Mouse (Mus musculus) ES-Bruce4 (cell line): ENCODE results near the gene Olfr49. TPM values are rescaled to one million over a fixed set of nuclear protein-coding genes. Genes with fewer than 3 reads are reported as not detected.
A peak's percentile ranks its signal among the peaks of the same experiment; 100 is the strongest.

Source experiments
- H3K27ac ChIP-seq: 2 replicates; pipeline ENCODE4 v1.5.1; 2012; ENCODE audit warnings: low read length, inconsistent platforms; ENCODE audit not compliant: insufficient read depth
- H3K27me3 ChIP-seq: 2 replicates; pipeline ENCODE4 v1.6.1; 2012; ENCODE audit warnings: mild to moderate bottlenecking, low read length, inconsistent platforms; ENCODE audit not compliant: control insufficient read depth, poor library complexity, insufficient read depth, severe bottlenecking
- H3K36me3 ChIP-seq: 2 replicates; pipeline ENCODE4 v1.6.1; 2012; ENCODE audit warnings: inconsistent platforms, mild to moderate bottlenecking, low read length, moderate library complexity; ENCODE audit not compliant: control insufficient read depth, poor library complexity, insufficient read depth, severe bottlenecking
- H3K4me1 ChIP-seq: one replicate; pipeline ENCODE4 v1.8.1; 2011; ENCODE audit warnings: low read length; ENCODE audit not compliant: control insufficient read depth, insufficient read depth
- H3K4me3 ChIP-seq: 2 replicates; pipeline ENCODE4 v1.5.1; 2011; ENCODE audit warnings: low read depth, mild to moderate bottlenecking, low read length
- H3K9ac ChIP-seq: 2 replicates; pipeline ENCODE4 v1.6.1; 2012; ENCODE audit warnings: low read depth, mild to moderate bottlenecking, inconsistent platforms; ENCODE audit not compliant: poor library complexity, severe bottlenecking
- H3K9me3 ChIP-seq: replicated peaks from 2 replicates; pipeline ENCODE4 v1.6.1; 2012; ENCODE audit warnings: mild to moderate bottlenecking, low read length, inconsistent platforms; ENCODE audit not compliant: control insufficient read depth, poor library complexity, insufficient read depth, severe bottlenecking
- CTCF ChIP-seq: IDR thresholded peaks from one replicate; pipeline ENCODE4 v1.8.1; 2011; ENCODE audit warnings: low read depth, low read length
- EP300 ChIP-seq: IDR thresholded peaks from 2 replicates; pipeline ENCODE4 v1.6.1; 2011; ENCODE audit warnings: low read depth, low read length; ENCODE audit not compliant: insufficient read depth
- POLR2A ChIP-seq: IDR thresholded peaks from one replicate; pipeline ENCODE4 v1.8.1; 2011; ENCODE audit warnings: low read length; ENCODE audit not compliant: insufficient read depth
- polyA plus RNA-seq: library from polyadenylated mRNA; stranded (reverse); fragments of >200 nt; gene quantifications from 2 replicates; pipeline ENCODE4 v1.2.4, GENCODE M21; 2011; ENCODE audit warnings: low read depth; ENCODE audit not compliant: missing spikeins, insufficient read depth, insufficient read length

Gene Olfr49
- polyA plus RNA-seq, 1 experiment = not detected

DNA sequence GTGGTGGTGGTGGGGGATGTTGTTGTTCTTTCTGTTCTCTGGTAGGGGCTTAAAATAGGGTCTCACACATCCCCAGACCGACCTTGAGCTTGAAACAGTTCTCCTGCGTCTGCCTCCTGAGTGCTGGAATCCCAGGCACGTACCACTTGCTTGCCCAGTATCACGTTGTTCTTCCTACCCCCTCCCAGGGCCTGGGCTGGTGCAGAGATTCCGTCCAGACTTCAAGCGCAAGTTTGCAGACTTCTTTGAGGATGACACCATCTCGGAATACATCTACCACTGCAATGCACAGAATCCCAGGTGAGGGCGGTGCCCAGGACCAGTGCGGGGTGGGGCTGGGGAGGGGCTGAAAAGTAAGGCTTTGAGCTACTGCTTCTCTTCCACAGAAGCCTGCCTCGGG, 19.6 kb downstream of the Olfr49 start:
- Histone ChIP-seq H3K27ac (no peak overlapping the region), H3K4me3 (no peak overlapping the region), H3K9me3 (no peaks in the 10 kb centered on the region), H3K4me1 (peaks cover 3% of the 10 kb centered on the region), H3K9ac (no peak overlapping the region), H3K36me3 (peaks cover 32% of the 10 kb centered on the region), H3K27me3 (no peaks in the 10 kb centered on the region)
- TF ChIP-seq EP300 (no peak), CTCF (no peak), POLR2A (no peak)

GRCm38 (mm10) chr14:54264231-54264630, 20.5 kb downstream of the Olfr49 start:
- H3K36me3 ChIP-seq = peaks cover 32% of the 10 kb centered on the region
- no peak overlapping the region for H3K9ac ChIP-seq
- H3K9me3 ChIP-seq = no peaks in the 10 kb centered on the region
- no peaks in the 10 kb centered on the region for H3K27me3 ChIP-seq
- H3K27ac ChIP-seq = no peak overlapping the region
- H3K4me1 ChIP-seq = peaks cover 3% of the 10 kb centered on the region
- no peak for TF ChIP-seq EP300
- TF ChIP-seq CTCF = no peak
- TF ChIP-seq POLR2A = no peak
- no peak overlapping the region for H3K4me3 ChIP-seq

GRCm38 (mm10) chr14:54263099-54263498, 21.6 kb downstream of the Olfr49 start:
- Histone ChIP-seq H3K4me1 (peaks cover 3% of the 10 kb centered on the region), H3K36me3 (peaks cover 28% of the 10 kb centered on the region), H3K27me3 (no peaks in the 10 kb centered on the region), H3K27ac (no peak overlapping the region), H3K4me3 (no peak overlapping the region), H3K9me3 (no peaks in the 10 kb centered on the region), H3K9ac (no peak overlapping the region)
- TF ChIP-seq EP300 (no peak), CTCF (no peak), POLR2A (no peak)

DNA sequence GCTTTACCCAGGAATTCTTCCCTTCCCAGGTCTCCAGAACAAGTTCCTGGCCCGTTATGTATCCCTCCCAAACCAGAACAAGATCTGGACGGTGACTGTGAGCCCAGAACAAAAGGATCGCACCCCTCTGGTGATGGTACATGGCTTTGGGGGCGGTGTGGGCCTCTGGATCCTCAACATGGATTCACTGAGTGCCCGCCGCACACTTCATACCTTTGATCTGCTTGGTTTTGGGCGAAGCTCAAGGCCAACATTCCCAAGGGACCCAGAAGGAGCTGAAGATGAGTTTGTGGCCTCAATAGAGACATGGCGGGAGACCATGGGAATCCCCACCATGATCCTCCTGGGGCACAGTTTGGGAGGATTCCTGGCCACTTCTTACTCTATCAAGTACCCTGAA, 22.1 kb downstream of the Olfr49 start:
- no peaks in the 10 kb centered on the region for H3K27me3 ChIP-seq
- H3K4me1 ChIP-seq = peaks cover 3% of the 10 kb centered on the region
- H3K27ac ChIP-seq = no peak overlapping the region
- peaks cover 24% of the 10 kb centered on the region for H3K36me3 ChIP-seq
- no peak overlapping the region for H3K9ac ChIP-seq
- TF ChIP-seq POLR2A (no peak), CTCF (no peak), EP300 (no peak)
- no peak overlapping the region for H3K4me3 ChIP-seq
- no peaks in the 10 kb centered on the region for H3K9me3 ChIP-seq

GRCm38 (mm10) chr14:54261386-54261785, 23.4 kb downstream of the Olfr49 start:
- TF ChIP-seq CTCF (no peak), EP300 (no peak), POLR2A (no peak)
- no peaks in the 10 kb centered on the region for H3K9me3 ChIP-seq
- H3K4me1 ChIP-seq = peaks cover 3% of the 10 kb centered on the region
- peaks cover 18% of the 10 kb centered on the region for H3K36me3 ChIP-seq
- H3K27me3 ChIP-seq = no peaks in the 10 kb centered on the region
- no peak overlapping the region for H3K4me3 ChIP-seq
- no peak overlapping the region for H3K27ac ChIP-seq
- no peak overlapping the region for H3K9ac ChIP-seq

- peak overlapping the region; percentile 76 for H3K9ac ChIP-seq
- peaks cover 14% of the 10 kb centered on the region for H3K36me3 ChIP-seq
- H3K9me3 ChIP-seq = no peaks in the 10 kb centered on the region
- peak overlapping the region; percentile 94; the same call in 1 of the 2 replicates for H3K4me3 ChIP-seq
- H3K4me1 ChIP-seq = peaks cover 2% of the 10 kb centered on the region
- no peak overlapping the region for H3K27ac ChIP-seq
- H3K27me3 ChIP-seq = no peaks in the 10 kb centered on the region
- no peak for TF ChIP-seq POLR2A
- TF ChIP-seq CTCF = no peak
- no peak for TF ChIP-seq EP300
These were observed 24.5 kb downstream of the Olfr49 start for GRCm38 (mm10) chr14:54260196-54260595.

DNA sequence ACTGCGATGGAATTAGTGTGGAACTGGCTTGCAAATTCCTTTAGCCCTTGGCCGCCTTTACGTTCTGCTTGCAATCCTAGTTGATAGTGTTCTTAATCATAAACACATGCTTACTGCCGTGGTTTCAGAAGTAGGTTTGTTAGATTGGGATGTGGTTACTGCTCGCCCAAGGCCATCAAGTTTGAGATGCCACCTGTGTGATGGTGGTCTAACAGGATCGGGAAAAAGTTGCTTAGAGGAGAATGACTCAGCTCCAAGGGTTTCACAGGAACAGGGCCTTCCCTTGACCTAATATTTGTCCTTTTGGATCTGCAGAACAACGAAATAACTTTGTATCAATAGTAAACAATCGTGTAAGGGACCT, 25.0 kb downstream of the Olfr49 start:
- Histone ChIP-seq H3K36me3 (peaks cover 14% of the 10 kb centered on the region), H3K4me3 (peak overlapping the region; percentile 94), H3K9ac (peak overlapping the region; percentile 76), H3K9me3 (no peaks in the 10 kb centered on the region), H3K27ac (peak overlapping the region; percentile 24; the same call in 1 of the 2 replicates), H3K4me1 (no peaks in the 10 kb centered on the region), H3K27me3 (no peaks in the 10 kb centered on the region)
- TF ChIP-seq CTCF = no peak
- no peak for TF ChIP-seq EP300
- TF ChIP-seq POLR2A = no peak
